Mouse (Mus musculus) heart, postnatal 4 days (tissue): ENCODE results near the gene Fbxw11. TPM values are rescaled to one million over a fixed set of nuclear protein-coding genes. Genes with fewer than 3 reads are reported as not detected.

Experiments
- DNase-seq: peaks from one replicate; pipeline ENCODE4 v3.0.0; 2021
- total RNA-seq, 2 experiments: library from RNA; stranded (reverse); gene quantifications; 2 replicates each; pipeline ENCODE4 v1.2.3; 2021

Fbxw11 gene
- total RNA-seq, 2 experiments from 2014 or later: 77.1 to 77.3 TPM

DNA sequence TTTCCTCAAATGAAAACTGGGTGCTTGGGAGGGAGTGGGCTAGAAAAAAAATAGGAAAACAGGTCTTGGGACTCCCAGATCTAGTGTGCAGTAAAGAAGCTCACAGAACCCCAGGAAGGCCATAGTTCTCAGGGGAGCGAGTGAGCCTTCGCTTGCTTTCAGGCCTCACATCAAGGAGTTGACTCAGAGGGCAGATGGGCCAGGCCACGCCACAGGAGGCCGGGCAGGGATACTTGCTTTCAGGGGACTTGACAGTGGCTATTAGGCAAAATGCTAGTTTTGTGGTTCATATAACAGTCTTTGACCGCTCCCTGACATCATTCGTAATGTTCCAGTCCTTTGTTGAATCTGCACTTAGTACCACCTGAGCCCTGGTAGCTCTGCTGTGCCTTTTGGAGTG, 18.6 kb upstream of the Fbxw11 start:
- DNase-seq: no peak

DNA sequence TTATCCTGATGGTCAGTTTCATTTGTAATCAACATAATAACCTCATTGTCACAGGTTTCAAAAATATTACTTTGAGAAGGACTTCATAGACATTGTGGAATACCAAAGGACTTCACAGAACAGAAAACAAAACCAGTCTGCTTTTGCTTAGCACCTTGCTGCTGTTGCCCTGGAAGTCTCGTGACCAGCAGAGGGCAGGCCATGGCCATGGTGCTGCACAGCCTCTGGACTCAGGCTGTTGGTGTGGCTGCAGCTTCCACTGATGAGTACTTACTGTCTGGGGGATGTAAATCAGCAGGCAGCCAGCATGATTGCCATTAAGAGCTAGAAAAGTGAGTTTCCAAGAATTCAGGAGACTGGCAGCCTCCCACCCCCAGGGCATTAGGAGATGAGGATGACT, 16.8 kb upstream of the Fbxw11 start:
- peak; percentile 83 for DNase-seq

DNA sequence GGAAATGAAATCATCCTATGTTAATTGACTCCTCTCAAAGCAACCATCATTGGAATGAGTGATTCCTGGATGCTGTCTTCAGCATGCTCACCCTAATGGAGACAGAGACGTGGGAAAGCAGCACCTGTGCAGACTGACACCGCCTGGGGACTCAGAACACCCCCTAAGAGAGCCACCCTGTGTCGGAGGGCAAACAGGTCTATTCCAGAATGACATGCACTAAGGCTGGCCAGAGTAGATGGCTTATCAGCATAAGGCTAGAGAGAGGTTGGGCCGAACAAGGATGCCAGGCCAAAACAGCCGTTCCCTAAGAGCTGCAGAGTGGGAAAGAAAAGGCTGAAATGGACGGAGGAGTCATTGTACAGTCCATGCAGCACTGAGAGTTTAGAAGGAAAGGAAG, 16.4 kb upstream of the Fbxw11 start:
- no peak for DNase-seq

DNA sequence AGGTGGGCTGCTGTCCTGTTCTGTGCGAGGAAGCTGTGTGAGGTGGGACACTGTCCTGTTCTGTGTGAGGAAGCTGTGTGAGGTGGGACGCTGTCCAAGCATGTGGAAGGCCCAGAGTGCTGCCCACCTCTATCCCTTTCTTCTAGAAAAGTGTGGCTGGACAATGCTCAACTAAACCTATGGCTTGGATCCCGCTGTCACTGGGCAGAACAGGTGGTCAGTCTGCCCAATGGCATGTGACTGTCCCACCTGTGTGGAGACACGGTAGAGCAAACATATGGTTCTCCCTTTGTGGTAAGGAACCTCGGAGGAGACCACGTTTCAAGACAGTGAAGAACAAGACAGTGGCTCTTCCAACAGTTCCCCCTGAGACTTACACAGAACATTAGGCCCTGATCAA, 14.6 kb upstream of the Fbxw11 start:
- no peak for DNase-seq

DNA sequence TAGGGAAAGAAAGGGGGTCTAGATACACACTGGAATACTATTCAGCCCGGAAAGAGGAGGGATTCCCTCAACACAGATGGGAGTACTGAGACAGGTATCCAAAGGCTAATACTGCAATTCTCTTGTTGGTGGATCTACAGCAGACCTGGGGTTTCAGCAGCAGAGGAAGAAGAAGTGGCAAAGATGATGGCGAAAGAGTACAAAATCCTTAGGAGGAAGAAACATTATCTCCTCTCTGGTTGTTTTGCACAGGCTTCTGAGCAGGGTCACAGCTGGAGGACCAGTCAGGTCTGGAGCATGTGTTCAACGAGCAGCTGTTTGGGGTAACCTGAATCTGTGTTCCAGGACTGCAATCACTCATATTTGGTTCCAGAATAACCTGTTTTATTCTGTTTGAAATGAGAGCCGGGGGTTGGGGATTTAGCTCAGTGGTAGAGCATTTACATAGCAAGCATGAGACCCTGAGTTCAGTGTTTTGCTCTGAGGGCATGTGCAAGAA, 12.8 kb upstream of the Fbxw11 start:
- no peak for DNase-seq

DNA sequence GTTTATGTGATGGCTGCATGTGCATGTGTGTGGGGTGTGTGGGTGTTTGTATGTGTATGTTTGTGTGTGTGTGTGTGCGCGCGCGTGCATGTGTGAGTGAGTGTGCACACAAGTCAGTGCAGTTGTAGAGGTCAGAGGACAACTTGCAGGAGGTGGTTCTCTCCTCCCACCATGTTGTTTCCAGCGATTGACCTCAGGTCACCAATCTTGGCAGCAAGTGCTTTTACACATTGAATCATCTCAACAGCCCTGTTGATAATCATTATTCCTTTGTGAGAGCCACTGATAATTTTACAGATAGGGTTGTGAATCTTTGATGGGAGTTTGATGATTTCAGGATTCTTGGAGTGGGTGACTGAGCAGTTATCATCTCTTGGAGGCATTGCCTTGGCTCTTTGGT, 9.9 kb upstream of the Fbxw11 start:
- DNase-seq: no peak

DNA sequence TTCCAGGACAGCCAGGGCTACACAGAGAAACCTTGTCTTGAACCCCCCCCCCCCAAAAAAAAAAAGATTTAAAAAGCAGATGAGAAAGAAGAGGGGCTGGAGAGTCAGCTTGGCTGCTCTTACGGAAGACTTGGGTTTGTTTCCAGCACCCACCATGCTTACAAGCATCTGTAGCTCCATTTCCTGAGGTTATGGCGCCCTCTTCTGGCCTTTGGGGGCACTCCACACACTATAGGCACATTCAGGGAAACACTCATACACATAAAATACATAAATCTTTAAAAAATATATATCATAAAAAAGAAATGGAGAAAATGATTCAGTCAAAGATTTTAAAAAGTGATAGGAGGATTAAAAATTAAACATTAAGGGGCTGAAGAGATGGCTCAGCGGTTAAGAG, 9.0 kb upstream of the Fbxw11 start:
- no peak for DNase-seq

DNA sequence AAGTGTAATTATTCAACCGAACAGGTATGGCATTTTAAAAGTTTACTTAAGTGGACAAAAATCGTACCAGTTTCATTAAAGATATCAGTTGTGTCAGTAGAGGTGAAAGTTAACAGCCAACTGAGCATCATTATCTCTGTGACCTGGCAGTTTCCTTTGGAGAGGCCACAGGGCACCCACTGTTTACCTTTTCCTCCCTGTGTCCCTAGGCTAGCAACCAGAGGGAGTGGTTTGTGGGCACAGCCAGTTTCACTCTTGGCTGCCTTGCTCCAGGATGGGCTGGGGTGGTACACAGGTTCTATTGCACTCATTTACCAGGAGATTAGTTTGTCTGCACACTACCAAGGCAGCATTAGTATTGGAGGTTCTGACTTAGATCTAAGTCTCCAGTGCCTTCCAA, 8.4 kb upstream of the Fbxw11 start:
- DNase-seq: no peak

DNA sequence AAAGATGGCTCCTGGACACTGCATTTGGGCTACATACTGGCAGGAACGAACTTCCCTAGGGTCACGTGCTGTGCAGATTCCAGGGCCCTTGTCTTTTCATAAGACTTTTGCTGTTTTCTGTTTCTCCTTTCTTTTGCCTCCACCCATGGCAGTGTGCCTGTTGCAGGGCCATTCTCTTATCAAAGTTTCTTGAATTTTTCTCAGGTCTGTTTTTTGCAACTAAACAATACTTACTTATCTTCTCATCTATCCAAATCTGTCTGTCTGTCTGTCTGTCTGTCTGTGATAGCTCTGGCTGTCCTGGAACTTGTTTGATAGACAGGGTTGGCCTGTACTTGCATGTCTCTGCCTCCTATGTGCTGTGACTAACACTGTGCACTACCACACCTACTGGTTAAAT, 7.7 kb upstream of the Fbxw11 start:
- DNase-seq: no peak

DNA sequence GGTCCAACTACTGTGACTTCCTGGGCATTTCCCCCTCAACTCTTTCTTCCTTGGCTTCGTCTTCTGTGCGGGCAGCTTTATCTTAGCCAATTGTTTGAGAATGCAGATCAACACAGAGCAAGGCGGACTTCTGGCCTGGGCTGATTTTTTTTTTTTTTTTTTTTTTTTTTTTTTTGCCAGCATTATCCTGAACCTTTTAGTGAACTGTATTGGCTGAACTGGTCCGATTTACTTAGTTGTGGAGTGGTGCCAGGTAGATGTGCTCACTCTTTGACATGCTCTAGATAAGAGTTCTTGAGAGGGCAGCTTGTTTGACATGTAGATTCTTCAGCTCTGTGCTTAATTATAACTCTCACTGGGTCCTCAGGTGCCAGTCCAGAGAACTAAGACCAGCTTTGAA, 6.2 kb upstream of the Fbxw11 start:
- no peak for DNase-seq

DNA sequence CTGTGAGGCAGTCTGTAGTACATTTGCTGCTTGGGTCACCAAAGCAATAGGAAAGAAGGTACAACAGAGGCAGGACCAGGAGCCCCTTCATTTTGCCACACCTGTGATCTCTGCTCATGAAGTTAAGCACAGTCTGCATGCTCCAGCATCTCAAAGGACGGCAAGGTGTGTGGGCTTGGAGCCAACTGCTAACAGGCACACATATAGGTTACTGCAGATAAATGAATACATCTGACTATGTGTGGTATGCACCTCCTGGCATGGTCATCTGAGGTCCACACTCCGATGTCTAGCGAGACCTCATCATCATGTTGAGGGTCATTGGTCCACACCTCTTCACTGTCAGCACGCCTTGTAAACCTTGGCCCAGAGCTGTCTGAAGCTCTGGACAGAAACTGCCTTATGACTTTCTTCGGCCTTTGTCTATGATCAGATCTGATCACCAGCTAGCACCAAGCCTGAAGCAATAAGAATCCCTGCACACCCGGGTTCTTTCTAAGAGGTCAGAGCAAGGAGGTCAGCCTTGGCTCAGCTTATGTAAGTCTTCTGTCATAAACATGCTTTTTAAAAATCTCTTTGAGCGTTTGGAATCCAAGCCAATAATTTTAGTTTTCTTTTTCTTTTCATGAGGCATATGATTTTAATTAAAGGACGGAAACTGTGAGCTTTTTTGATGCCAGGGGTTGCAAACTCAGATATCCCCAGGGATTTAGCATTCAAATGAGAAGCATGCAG, 3.8 kb upstream of the Fbxw11 start:
- DNase-seq: no peak

DNA sequence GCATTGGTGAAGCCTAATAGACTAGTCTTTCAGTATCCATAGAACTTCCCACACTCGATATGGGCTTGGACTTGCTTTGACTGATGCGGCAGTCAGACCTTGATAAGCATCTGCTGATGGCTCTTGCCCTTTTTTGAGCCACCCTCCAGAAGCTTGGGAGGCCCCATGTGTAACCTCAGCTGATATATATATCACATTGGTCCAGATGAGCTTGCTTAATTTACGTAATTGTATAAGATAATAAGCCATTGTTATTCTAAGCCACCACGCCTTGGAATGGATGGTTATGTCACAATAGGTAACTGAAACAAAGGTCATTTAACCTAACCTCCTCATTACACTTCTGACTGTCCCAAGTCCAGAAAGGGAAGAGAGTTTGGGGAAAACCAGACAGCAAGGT, 1.9 kb upstream of the Fbxw11 start:
- DNase-seq: no peak

DNA sequence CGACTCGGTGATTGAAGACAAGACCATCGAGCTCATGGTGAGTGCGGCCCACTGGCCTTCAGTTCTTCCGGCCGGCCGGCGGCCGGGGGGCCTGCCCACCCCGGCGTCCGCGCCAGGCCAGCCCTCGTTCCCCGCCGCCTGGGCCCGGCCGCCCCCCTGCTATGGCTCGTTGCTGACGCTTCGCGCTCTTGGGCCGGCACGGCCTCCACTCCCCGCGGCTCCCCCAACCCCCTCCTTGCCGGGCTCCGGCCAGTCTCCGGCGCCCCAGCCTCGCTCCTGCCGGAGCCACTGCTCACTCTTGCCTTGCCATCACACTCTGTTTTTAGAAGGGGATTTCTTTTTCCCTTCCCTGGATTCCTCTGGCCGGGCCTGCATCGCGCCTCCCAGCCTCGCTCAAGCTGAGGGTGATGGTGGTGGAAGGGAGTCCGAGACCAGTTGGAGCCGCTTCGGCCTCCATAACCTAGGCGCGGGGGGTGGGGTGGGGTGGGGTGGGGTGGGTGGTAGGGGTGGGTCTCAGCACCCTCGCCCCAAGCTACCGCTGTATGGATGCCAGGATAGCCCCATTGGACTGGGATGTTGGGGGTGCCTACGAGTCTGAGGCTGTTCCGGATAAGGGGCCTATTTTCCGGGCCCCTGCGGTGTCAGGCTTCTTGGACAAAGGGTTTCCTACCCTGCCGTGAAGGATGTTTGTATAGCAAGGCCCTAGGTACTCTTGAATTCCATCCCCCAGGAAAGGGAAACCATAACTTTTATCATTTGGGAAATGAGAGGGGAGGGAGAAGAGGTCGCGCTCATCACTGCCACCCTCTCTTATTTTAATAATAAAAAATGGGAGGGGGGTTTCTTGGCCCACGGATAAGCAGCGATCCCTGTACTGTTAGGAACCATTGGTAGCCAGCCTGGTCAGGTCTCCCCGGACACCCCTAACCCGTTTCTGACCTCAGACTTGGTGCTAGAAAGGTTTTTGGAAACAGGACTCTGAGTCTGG, 669 bp downstream of the Fbxw11 start:
- DNase-seq: peak; percentile 75

DNA sequence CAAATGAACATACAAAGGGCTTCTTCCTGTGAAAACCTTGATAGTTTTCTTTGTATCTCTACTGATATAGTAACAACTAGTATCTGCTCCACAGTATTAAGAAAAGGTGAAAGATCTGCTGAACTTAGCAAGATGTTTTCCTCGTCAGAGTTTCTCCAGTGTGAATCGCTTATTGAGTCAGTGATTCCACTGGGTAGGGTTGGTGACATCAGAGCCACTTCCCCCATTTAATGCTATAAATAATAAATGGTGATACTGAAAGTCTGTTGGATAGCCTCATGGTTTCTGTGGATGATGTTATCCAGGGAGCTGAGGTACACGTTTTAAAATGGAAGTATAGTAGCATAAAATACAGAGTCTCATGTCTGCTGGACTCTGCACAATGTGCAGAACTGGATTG, 1.5 kb downstream of the Fbxw11 start:
- DNase-seq: no peak

DNA sequence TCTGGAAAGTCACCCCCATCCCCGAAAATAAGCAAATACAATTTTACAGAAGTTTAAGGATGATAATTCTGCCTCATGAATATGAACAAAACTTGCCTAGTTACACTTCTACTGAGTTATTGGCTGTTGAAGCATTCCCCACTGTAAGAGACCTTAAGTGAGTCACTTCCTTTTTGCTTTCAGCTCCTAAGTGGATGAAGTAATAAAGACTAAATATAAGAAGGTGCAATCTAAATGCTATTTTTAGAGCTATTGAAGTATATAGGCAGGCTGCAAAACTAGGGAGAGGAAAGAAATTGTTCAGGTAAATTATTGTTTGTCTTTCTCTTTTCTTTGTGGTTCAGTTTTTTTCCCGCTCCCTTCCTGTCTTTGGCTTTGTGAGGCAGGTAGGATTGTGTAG, 4.7 kb downstream of the Fbxw11 start:
- DNase-seq: no peak

DNA sequence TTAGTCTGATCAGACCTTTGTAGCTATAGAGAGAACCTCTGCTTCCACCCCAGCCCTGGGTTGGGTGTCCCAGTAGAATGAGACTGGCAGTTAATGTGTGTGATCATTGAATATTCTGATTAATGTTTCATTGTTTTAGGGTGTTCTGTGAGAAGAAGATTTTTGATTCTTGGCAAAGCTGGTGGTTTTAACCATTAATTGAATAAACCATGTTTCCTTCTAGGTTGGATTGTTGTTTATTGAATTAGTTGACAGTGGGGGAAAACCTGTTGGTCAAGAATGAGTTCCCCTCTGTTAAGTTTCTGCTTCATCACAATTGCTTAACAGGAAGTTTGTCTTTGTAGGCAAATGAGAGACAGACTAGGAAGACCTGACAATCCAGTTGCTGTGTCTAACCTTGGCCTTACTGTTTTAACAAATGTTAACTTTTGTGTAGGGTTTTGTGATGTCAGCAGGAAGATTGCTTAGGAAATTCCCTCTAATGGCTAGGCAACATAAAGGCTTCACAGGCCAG, 7.8 kb downstream of the Fbxw11 start:
- DNase-seq: no peak

DNA sequence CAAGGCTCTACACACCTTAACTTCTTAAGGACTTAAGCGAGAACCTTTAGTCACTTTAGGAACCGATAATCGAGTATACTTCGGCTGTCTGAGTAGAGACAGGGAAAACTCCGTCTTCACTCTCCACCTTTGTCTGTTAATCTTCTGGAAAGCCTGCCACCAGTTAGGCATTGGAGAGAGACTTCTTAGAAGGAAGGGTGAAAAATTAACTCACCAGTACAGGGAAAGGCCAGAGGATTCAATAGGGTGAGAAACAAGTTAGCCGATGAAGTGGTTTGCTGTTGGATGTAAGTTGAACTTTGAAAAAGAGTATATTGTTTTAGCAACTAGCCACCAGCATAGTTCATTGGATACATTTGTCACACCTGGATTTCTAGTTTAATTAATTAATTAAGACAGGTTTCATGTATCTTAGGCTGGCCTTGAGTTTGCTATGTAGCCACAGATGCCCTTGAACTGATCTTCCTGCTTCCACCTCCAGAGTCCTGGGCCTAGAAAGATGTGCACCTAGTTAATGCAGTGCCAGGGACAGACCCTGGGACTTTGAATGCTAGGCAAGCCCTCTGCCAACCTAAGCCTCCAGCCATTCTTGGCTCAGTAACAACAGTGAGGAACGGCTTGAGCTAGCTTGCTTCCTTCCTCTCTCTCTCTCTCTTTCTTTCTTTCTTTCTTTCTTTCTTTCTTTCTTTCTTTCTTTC, 8.5 kb downstream of the Fbxw11 start:
- DNase-seq: no peak

DNA sequence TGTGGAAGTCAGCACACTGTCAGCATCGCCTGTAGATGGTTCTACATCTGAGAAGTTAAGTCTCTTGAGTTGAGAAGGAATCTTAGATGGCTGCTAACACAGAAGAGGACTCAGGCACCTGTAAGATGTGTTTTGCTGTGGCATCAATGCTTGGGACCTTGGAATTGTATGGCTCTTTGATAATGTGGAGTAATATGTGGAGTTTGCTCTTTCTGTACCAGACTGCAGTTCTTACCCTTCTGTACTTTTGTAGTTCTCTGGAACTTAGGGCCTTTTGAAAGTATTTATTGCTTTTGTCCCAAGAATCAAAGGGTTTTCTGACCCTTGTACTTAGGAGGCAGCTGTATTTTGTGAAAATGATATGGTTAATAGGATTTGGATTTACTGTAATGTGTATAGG, 9.2 kb downstream of the Fbxw11 start:
- DNase-seq: no peak

DNA sequence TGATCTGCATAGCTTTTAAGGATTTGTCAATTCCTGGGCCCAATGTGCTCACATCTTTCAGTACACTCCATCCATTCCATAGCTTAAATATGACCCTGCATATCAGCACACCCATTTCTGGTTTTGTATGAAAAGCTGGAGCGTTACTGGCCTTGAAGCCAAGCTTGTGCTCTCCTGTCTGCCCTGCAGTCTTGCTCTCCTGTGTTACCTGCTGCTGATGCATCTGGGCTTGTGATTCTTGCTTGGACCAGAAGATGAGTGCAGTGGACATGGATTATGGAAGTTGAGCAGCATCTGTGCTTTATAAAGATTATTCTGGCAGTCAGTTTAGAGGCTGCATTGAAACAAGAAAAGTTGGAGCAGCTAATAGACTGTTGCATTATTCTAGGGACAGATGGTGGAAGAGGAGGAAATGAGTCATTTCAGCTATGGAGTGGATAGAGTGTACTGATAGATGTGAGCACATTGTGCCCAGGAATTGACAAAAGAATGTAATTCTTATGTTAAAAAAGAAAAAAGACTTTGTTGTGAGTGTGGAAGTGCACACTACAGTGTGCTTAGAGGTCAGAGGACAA, 19.6 kb downstream of the Fbxw11 start:
- no peak for DNase-seq

DNA sequence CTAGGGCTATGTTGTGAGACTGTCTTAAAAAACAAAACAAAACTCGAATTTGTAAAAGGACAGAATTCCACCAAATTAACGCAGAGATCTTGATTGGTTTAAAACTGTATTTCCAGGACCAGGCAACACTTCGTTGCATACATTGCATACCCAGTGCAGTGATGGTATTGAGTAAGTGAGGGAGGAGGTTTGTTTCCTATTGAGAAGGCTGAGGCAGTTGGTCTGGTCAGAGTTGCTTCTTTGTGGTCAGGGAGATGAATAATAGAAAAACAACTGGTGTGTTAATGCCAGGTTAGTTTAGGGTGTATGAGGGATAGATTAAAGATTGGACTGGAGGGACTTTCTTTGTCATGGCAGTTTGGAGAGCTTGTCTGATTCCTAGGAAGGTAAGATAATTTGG, 23.1 kb downstream of the Fbxw11 start:
- no peak for DNase-seq

DNA sequence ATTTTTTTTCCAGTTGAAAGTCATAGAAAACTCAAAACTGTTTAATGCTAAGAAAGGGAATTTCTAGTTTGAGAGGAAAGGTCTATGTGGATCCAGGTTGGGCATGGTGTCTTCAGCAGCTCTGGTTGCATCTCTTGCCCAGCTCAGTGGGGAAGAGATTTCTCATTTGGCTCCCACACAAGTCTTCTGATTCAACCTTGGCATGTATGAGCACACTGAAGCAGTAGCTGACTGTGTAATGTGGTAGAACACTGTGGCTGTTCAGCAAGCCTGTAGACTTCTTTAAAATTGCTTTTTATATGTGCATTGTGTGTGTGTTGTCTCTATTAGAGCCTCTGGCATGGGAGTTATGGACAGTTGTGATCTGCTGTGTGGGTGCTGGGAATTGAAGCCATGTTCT, 24.5 kb downstream of the Fbxw11 start:
- DNase-seq: no peak

DNA sequence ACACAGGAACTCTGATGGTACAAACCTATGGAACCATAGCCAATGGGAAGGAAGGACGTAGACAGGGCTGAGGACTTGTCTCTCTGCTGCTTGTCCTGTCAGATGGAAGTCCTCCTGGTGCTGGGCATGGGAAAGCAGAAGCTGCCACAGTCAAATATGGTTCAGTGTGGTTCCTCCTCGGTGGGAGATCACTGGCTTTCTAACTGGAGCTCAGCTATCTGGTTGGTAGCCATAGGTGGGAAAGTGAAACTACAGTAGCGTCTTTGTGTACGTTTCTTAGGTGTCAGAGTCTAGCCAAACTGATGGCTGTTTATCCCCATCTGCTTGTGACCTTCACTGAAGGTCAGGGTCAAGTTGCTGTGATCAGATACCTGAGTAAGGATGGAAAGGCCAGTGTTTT, 29.0 kb downstream of the Fbxw11 start:
- no peak for DNase-seq
